Mouse (Mus musculus) embryonic fibroblast, embryonic 13.5 days (primary cell): ENCODE results near the gene Rnf217.

ENCODE experiments used
- CTCF ChIP-seq: IDR thresholded peaks from 2 replicates; pipeline ENCODE4 v1.5.1; 2011; ENCODE audit warnings: mild to moderate bottlenecking, control low read depth, low read length, moderate library complexity, borderline replicate concordance; ENCODE audit not compliant: insufficient read depth
- POLR2A ChIP-seq: IDR thresholded peaks from 2 replicates; pipeline ENCODE4 v1.6.1; 2011; ENCODE audit warnings: low read depth, mild to moderate bottlenecking, control low read depth, low read length, moderate library complexity

GRCm38 (mm10) chr10:31596804-31597203 lies 12.2 kb downstream of the Rnf217 start:
- TF ChIP-seq POLR2A = no peak
- no peak for TF ChIP-seq CTCF
